Mouse (Mus musculus): ENCODE measurements at regions not wholly inside any gene's neighbourhood (a gene's known extent, or its start where the extent isn't known, plus 50 kb on each side); places are given as distances from the start of the nearest gene placed in this dataset.

DNA sequence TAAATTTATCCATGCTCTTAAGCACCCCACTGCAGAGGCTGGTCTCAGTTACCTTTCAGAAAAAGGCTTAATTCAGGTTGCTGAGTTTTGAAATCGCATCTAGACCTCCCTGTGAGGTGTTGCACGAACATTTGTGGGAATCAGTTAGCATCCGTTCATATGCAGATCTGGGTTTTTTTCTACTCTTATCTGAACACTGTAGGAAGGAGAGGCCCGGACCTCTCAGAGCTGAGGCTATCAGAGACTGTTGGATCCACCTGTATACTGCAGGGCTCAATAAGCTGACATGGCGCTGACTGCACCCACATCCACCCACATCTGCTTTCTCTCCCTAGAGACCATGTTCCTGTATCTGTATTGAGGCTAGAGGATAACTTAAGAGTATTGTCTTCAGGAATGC, 1240.4 kb upstream of the A1bg start:
- WGBS: 83% methylated on average over 5 of the region's 5 CpGs
- ATAC-seq (ENCODE audit: low FRiP score) (no peak), DNase-seq (ENCODE audit: low spot score, missing footprints) (no peak)
- Histone ChIP-seq H3K4me2 (no peak overlapping the region), H3K27ac (ENCODE audit: low read depth, low read length) (no peak overlapping the region), H3K4me1 (ENCODE audit: control insufficient read depth, insufficient read depth, low read length) (no peaks in the 10 kb centered on the region), H3K9ac (ENCODE audit: low read length) (no peak overlapping the region), H3K9me3 (ENCODE audit: control insufficient read depth, low read length) (no peaks in the 10 kb centered on the region), H3K27me3 (ENCODE audit: control insufficient read depth, insufficient read depth, low read length) (no peaks in the 10 kb centered on the region), H3K36me3 (ENCODE audit: control insufficient read depth, insufficient read depth, low read length) (no peaks in the 10 kb centered on the region), H3K4me3 (ENCODE audit: low read depth, low read length) (no peak overlapping the region)

- Histone ChIP-seq H3K4me2 (no peak overlapping the region), H3K4me1 (ENCODE audit: control insufficient read depth, insufficient read depth, low read length) (no peaks in the 10 kb centered on the region), H3K27me3 (ENCODE audit: control insufficient read depth, insufficient read depth, low read length) (no peaks in the 10 kb centered on the region), H3K36me3 (ENCODE audit: control insufficient read depth, insufficient read depth, low read length) (no peaks in the 10 kb centered on the region), H3K4me3 (ENCODE audit: low read depth, low read length) (no peak overlapping the region), H3K27ac (ENCODE audit: low read depth, low read length) (no peak overlapping the region), H3K9ac (ENCODE audit: low read length) (no peak overlapping the region), H3K9me3 (ENCODE audit: control insufficient read depth, low read length) (no peaks in the 10 kb centered on the region)
- 79% methylated on average over 4 of the region's 4 CpGs for WGBS
- no peak for DNase-seq (ENCODE audit: low spot score, missing footprints)
- ATAC-seq (ENCODE audit: low FRiP score): no peak
These were observed 1239.9 kb upstream of the A1bg start for GRCm38 (mm10) chr15:62162648-62163194.

DNA sequence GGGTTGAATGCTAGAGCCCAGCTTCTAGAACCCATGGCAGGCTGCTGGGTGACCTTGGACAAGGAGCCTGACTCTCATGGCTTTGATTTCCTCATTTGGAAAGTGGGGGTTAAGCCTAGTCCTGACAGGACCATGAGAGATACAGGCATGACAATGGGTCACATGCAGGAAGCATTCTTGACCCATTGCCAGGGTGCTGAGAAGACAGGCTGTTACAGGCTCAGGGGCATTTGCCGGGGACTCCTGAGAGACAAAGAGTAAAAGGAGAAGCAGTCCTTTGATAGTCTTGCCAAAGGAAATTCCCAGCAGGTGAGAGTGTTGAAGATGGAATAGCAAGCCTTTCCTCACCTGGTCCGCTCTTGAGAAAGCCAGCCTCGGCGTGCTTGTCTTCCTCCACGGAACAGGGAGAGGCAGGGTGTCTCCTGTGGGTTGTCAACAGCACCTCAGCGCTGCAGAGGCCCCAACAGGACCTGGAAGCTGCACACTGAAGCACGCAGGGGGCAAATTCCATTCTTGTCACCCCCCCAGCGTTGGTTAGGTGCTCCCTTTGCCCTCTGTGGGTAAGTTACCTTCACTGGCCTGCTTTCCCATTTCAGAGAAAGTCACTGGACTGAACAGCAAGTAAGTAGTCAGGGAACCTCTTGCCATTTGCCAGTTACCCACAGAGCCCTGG, 1239.3 kb upstream of the A1bg start:
- no peak for ATAC-seq (ENCODE audit: low FRiP score)
- Histone ChIP-seq H3K4me3 (ENCODE audit: low read depth, low read length) (no peak overlapping the region), H3K4me1 (ENCODE audit: control insufficient read depth, insufficient read depth, low read length) (no peaks in the 10 kb centered on the region), H3K27me3 (ENCODE audit: control insufficient read depth, insufficient read depth, low read length) (no peaks in the 10 kb centered on the region), H3K9me3 (ENCODE audit: control insufficient read depth, low read length) (no peaks in the 10 kb centered on the region), H3K36me3 (ENCODE audit: control insufficient read depth, insufficient read depth, low read length) (no peaks in the 10 kb centered on the region), H3K9ac (ENCODE audit: low read length) (no peak overlapping the region), H3K4me2 (no peak overlapping the region), H3K27ac (ENCODE audit: low read depth, low read length) (no peak overlapping the region)
- no peak for DNase-seq (ENCODE audit: low spot score, missing footprints)
- 80% methylated on average over 8 of the region's 8 CpGs for WGBS

- ATAC-seq (ENCODE audit: low FRiP score) (no peak), DNase-seq (ENCODE audit: low spot score, missing footprints) (no peak)
- Histone ChIP-seq H3K27ac (ENCODE audit: low read depth, low read length) (no peak overlapping the region), H3K27me3 (ENCODE audit: control insufficient read depth, insufficient read depth, low read length) (no peaks in the 10 kb centered on the region), H3K36me3 (ENCODE audit: control insufficient read depth, insufficient read depth, low read length) (no peaks in the 10 kb centered on the region), H3K4me2 (no peak overlapping the region), H3K4me3 (ENCODE audit: low read depth, low read length) (no peak overlapping the region), H3K9me3 (ENCODE audit: control insufficient read depth, low read length) (no peaks in the 10 kb centered on the region), H3K4me1 (ENCODE audit: control insufficient read depth, insufficient read depth, low read length) (no peaks in the 10 kb centered on the region), H3K9ac (ENCODE audit: low read length) (no peak overlapping the region)
- 89% methylated on average over 8 of the region's 8 CpGs for WGBS
These were observed 1238.2 kb upstream of the A1bg start for GRCm38 (mm10) chr15:62161061-62161460.

DNA sequence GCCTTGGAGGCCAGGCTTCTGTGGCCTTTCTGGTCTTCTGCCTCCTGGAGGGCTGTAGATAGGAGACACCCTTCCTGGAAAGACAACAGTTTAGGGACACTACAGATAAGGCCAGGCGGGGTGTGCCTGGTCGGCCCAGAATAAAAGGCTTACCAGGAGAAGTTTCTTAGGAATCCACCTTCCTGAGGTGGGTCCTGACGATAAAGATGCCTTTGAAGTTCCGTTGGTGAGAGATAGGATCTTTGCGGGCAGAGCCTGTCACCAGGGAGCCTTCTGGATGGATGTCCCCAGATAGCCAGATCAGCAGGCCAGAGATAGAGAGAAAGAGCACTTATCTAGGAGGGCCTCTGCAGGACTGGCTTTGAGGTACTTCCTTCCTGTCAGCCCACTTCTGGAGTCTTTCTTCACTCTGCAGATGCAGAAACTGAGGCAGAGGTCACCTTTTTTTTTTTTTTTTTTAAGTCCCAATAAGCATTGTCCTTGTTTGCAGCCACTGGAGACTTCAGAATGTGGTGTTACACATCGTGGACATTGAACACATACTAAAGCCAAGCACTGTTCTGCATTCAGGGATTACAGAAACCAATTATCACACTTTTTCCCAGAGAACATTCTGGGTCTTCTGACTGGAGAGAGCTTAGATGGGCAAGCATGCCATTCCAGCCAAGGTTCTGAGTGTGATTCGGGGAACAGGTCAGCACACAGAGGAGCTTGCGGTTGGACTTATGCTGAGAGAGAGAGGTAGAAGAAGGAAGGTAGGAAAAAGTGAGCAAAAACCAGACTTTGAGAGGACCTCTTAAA, 1236.3 kb upstream of the A1bg start:
- ATAC-seq (ENCODE audit: low FRiP score): no peak
- no peak overlapping the region for H3K4me3 ChIP-seq (ENCODE audit: low read depth, low read length)
- H3K4me2 ChIP-seq: no peak overlapping the region
- no peaks in the 10 kb centered on the region for H3K9me3 ChIP-seq (ENCODE audit: control insufficient read depth, low read length)
- no peaks in the 10 kb centered on the region for H3K27me3 ChIP-seq (ENCODE audit: control insufficient read depth, insufficient read depth, low read length)
- H3K4me1 ChIP-seq (ENCODE audit: control insufficient read depth, insufficient read depth, low read length): no peaks in the 10 kb centered on the region
- H3K36me3 ChIP-seq (ENCODE audit: control insufficient read depth, insufficient read depth, low read length): no peaks in the 10 kb centered on the region
- 84% methylated on average over 8 of the region's 8 CpGs for WGBS
- H3K27ac ChIP-seq (ENCODE audit: low read depth, low read length): no peak overlapping the region
- no peak overlapping the region for H3K9ac ChIP-seq (ENCODE audit: low read length)
- no peak for DNase-seq (ENCODE audit: low spot score, missing footprints)

- H3K4me2 ChIP-seq: no peak overlapping the region
- H3K36me3 ChIP-seq (ENCODE audit: control insufficient read depth, insufficient read depth, low read length): no peaks in the 10 kb centered on the region
- H3K9ac ChIP-seq (ENCODE audit: low read length): no peak overlapping the region
- H3K9me3 ChIP-seq (ENCODE audit: control insufficient read depth, low read length): no peaks in the 10 kb centered on the region
- H3K27me3 ChIP-seq (ENCODE audit: control insufficient read depth, insufficient read depth, low read length): no peaks in the 10 kb centered on the region
- H3K27ac ChIP-seq (ENCODE audit: low read depth, low read length): no peak overlapping the region
- H3K4me3 ChIP-seq (ENCODE audit: low read depth, low read length): no peak overlapping the region
- ATAC-seq (ENCODE audit: low FRiP score) (no peak), DNase-seq (ENCODE audit: low spot score, missing footprints) (no peak)
- 90% methylated on average over 7 of the region's 7 CpGs for WGBS
- H3K4me1 ChIP-seq (ENCODE audit: control insufficient read depth, insufficient read depth, low read length): no peaks in the 10 kb centered on the region
These were observed 1234.6 kb upstream of the A1bg start for GRCm38 (mm10) chr15:62157200-62158033.

GRCm38 (mm10) chr15:62153222-62153621, 1230.4 kb upstream of the A1bg start:
- no peak for ATAC-seq (ENCODE audit: low FRiP score)
- 73% methylated on average over 9 of the region's 9 CpGs for WGBS
- no peaks in the 10 kb centered on the region for H3K27me3 ChIP-seq (ENCODE audit: control insufficient read depth, insufficient read depth, low read length)

DNA sequence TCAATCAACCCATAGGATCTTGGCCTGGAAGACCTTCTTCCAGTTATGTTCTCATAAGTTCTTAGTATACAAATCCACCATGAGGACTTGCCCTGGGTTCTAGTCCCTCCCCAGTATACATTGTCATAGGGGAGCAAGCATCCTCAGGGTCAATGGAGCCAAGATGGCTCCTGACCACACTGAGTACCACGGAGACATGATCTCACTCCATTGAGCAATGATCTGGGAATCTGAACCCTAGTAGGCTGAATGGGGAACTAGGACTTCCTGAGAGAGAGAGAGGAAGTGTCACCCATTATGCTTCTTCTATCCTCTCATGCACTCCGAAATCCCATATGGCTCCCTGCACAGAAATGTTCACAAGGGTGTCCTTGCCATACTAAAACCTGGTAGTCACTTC, 1229.3 kb upstream of the A1bg start:
- DNase-seq (ENCODE audit: low spot score, missing footprints): peak; percentile 45
- H3K9ac ChIP-seq (ENCODE audit: low read length): no peak overlapping the region
- peaks cover 3% of the 10 kb centered on the region; the same call in 1 of the 2 replicates for H3K4me1 ChIP-seq (ENCODE audit: control insufficient read depth, insufficient read depth, low read length)
- H3K27ac ChIP-seq (ENCODE audit: low read depth, low read length): no peak overlapping the region
- no peak for ATAC-seq (ENCODE audit: low FRiP score)
- H3K4me2 ChIP-seq: no peak overlapping the region
- no peaks in the 10 kb centered on the region for H3K36me3 ChIP-seq (ENCODE audit: control insufficient read depth, insufficient read depth, low read length)
- WGBS: 98% methylated on average over 2 of the region's 2 CpGs
- no peaks in the 10 kb centered on the region for H3K9me3 ChIP-seq (ENCODE audit: control insufficient read depth, low read length)
- H3K27me3 ChIP-seq (ENCODE audit: control insufficient read depth, insufficient read depth, low read length): no peaks in the 10 kb centered on the region
- no peak overlapping the region for H3K4me3 ChIP-seq (ENCODE audit: low read depth, low read length)

More at GRCm38 (mm10) chr15:62153222-62153621, 1230.4 kb upstream of the A1bg start:
- H3K36me3 ChIP-seq (ENCODE audit: control insufficient read depth, insufficient read depth, low read length): no peaks in the 10 kb centered on the region
- H3K9ac ChIP-seq (ENCODE audit: low read length): no peak overlapping the region
- no peak overlapping the region for H3K4me3 ChIP-seq (ENCODE audit: low read depth, low read length)
- H3K9me3 ChIP-seq (ENCODE audit: control insufficient read depth, low read length): no peaks in the 10 kb centered on the region
- H3K27ac ChIP-seq (ENCODE audit: low read depth, low read length): no peak overlapping the region
- no peaks in the 10 kb centered on the region for H3K4me1 ChIP-seq (ENCODE audit: control insufficient read depth, insufficient read depth, low read length)
- H3K4me2 ChIP-seq: no peak overlapping the region
- DNase-seq (ENCODE audit: low spot score, missing footprints): peak; percentile 73
